Mouse (Mus musculus): ENCODE measurements around the gene Efnb1.
"Not testable (repeated sequence)": the region's sequence is repeated elsewhere in the genome, so short reads cannot be mapped to it uniquely, and the experiment has no call there.

The Efnb1 gene

GRCm38 (mm10) chrX:99135523-99136258 lies at the start of gene Efnb1:
Gene Efnb1 (plus strand): TSS chrX:99136130.
- DNase-seq: peak; percentile 91

- DNase-seq: no peak
These were observed 43.2 kb upstream of the Efnb1 start for GRCm38 (mm10) chrX:99092704-99093103.

GRCm38 (mm10) chrX:99111088-99111724 lies 24.7 kb upstream of the Efnb1 start:
- not testable (repeated sequence) for DNase-seq

- no peak for DNase-seq
These were observed 16.4 kb upstream of the Efnb1 start for GRCm38 (mm10) chrX:99119510-99119909.

DNA sequence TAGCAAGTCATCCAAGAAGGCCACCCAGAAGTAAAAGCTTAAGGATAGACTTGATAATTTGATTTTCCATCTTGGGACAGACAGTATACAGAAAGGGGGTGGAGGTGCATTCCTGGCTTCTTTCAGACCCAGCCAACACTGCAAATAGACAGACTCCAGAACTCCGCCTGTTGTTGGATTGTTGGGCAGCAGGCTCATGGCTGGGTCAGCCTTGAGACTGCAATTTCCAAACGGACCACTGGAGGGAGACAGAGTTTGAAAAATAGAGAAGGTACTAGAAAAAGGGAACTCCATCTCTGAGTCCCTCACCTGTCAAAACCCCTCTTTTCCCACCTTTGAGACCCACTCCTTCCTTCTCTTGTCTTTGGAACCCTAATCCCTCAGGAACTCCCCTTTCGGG lies 5.9 kb upstream of the Efnb1 start:
- DNase-seq: peak; percentile 29

DNA sequence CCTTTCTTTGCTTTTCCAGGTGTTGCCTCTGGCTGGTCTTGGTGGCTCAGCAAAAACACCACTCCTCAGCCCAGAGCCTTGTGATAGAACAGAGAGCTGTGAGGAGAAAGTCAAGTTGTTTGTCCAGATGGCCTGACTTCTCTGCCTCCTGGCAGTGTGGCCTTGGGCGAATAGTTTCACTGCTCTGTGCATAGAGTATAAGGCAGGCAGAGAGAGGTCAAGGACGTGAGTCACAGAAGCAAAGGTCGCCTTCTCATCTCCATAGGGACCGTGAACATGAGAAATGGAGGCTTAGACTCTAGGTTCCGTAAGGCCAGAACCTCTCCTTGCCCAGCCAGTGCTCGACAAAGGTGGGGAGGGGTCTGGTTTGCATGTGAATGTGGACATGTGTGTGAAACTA lies 3.4 kb upstream of the Efnb1 start:
- no peak for DNase-seq

DNA sequence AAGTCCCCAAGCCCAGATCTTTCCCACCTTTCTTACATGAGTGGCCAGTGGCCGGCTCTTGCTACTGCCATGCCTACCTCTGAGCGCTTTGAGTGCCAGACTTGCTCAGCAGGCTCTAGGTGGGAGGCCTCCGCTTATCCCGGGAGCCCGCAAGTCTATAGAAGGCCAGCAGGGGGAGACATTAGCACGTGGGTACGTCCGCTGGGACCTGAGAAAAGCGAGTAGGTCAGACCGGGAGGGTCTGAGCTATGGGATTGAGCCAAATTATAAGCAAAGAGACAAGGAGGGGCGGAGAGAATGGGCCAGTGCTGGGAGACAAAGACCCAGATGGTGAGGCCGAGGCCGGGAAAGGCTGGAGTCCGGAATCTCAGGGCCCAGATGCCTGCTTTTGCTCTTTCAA lies 1.0 kb upstream of the Efnb1 start:
- peak; percentile 82 for DNase-seq

DNA sequence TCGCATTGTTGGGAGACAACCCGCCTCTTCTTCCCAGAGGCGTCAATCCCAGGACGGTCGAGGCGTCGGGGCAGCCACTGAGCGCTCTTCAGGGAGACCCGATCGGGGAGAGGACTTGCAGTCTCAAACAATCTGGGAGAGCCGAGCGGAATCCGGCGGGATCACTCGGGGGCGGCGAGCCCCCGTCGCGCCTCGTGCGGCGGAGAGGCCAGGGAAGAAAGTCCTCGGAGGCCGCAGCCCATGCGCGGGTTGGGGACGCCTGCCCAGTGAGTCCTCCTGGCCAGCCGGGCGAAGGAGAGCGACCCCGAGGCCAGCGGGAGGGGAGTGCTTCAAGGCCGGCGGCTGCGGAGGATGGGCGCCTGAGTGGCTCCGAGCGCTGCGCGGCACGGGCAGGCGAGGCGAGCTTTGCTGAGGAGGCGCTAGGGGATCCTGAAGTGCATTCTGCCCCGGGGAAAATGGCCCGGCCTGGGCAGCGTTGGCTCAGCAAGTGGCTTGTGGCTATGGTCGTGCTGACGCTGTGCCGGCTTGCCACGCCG lies 569 bp downstream of the Efnb1 start:
- no peak for DNase-seq

GRCm38 (mm10) chrX:99137143-99137870 lies 1.4 kb downstream of the Efnb1 start:
- DNase-seq: no peak

- DNase-seq: no peak
These were observed 2.2 kb downstream of the Efnb1 start for GRCm38 (mm10) chrX:99137928-99138740.

- peak; percentile 78 for DNase-seq
These were observed 5.1 kb downstream of the Efnb1 start for GRCm38 (mm10) chrX:99141079-99141478.

- DNase-seq: no peak
These were observed 6.0 kb downstream of the Efnb1 start for GRCm38 (mm10) chrX:99141900-99142299.

GRCm38 (mm10) chrX:99145561-99145960 lies 9.6 kb downstream of the Efnb1 start:
- DNase-seq: no peak

DNA sequence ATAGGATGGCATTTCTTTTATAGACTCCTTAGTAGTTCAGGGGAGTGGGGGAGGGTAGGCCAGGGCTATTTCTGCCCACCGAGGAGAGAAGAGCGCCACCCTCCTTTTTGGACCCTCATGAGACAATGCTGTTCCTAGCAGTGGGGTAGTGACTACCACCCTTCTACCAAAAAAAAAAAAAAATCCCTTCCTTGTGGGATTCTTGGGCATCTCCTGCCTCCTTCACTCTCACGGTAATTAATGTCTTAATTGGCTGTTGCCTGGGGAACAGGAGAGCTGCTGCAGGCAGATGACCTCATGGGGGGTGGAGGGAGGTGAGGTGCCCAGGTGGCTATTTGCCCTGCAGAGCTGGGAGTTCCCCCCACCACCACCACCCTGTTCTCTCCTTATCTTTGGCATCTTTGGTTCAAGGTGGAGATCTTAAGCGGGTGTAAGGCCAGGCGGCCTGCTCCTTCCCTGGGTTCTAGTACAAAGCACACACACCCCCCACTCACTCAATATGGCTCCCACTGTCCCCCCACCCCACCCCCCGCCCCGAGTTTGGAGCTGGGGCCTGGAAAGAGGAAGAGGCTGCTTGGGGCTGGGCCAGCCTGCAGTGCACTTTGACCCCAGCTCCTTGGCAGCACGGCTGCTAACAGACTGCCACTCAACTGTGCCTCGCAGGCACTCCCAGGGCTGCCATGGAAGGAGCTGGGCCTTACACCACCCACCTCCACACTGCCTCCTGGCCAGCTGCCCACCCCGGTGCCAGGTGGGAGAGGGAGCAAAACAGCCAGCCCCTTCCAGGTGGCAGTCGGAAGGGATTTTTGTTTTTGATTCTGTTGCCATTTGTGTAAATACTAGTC lies 12.4 kb downstream of the Efnb1 start:
- no peak for DNase-seq

GRCm38 (mm10) chrX:99149047-99149446 lies 13.1 kb downstream of the Efnb1 start:
- DNase-seq: no peak

DNA sequence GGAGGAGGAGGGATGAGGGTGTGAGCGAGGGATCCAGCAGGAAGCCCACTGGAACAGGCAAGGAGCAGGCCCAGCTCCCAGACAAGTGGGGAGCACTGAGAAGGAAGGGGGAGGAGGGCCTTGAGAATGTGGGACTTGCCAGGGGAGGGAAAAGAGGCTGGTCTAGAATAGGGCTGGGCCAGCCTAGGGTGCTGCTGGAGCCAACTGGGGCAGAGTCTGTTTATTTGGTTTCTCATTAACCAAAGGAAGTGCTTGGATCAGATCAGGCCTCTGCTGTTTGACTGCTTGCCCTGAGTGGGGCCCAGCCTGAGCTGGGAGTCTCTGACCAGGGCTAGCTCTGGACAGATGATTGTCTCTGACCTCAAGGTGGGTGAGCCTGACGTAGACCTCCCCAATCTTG lies 14.0 kb downstream of the Efnb1 start:
- DNase-seq: no peak

DNA sequence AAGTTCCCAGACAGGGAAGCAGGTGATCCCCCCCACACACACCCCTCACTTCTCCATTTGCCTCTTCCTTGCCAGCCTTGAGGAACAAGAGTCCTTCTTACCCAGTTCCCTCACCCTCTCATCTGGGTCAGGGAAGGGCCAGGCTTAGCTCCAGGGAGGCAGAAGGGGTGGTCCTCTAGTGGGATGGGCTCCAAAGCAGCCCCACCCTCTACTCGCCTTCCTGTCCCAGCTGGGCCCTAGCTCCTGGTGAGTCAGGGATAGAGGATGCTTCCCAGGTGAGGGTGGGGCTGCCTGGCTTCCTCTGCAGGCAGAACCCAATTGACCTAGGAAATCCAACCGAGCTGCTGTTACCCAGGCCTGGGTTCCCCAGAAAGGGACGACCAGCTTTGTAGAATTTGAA lies 14.8 kb downstream of the Efnb1 start:
- DNase-seq: no peak

- DNase-seq: no peak
These were observed 15.5 kb downstream of the Efnb1 start for GRCm38 (mm10) chrX:99151434-99151833.

- DNase-seq: no peak
These were observed 16.2 kb downstream of the Efnb1 start for GRCm38 (mm10) chrX:99152141-99152540.

DNA sequence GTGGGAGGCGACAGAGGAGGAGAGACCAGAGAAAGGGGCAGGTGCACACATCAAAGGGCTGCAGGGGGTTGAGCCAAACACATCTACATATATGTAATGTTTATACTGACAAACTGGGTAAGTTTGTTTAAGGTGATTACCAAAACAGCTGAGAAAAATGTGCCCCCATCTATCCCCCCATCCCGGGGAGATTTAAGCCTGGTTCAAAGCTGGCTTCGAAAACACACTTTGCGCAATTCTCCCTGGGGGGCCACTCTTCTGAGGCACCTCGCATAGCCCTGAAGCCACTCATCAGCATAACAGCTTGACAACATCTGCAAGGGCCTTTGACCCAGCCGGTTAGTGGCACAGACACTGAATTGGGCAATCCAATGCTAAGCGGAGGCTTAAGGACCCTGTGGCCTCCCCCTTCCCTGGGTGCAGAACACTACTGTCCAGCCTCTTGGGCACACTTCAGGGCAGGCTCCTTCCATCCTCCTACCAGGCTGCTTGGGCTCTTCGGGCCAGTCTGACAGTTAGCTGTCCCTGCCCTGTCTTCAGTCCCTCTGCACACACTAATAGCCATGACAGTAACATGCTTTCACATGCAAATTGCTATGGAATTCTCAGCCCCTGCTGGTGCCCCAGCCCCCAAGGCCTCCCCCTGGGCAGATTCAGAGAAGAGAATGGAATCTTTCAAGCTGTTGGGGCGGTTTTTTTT lies 16.8 kb downstream of the Efnb1 start:
- DNase-seq: no peak

DNA sequence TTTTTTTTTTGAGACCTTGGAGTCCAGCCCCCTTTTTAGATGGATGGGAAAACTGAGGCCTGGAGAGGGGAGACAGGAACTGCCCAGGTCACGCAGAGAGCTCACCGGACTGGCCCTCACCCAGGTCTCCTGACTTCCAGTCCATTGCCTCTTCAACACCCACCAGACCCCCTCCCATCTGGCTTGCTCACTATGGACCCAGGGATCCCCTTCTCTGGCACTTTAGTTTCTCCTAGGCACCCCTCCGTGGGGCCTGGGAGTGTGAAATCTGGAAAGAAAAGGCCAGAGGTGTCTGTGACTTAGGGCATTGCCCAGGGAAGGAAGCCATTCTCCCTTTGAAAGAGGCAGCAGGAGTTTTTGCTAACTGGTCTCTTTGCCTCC lies 17.3 kb downstream of the Efnb1 start:
- no peak for DNase-seq

All from right cerebral cortex, adult 18-20 months (tissue).